Mouse (Mus musculus) cerebellum, postnatal 36 days (tissue): ENCODE data around the gene H6pd.

Experiments used
- DNase-seq, 2 experiments: peaks; one replicate each; pipeline ENCODE4 v3.0.0; 2021 to 2022; ENCODE audit warnings: mixed read lengths in 2 of 2

The H6pd gene

DNA sequence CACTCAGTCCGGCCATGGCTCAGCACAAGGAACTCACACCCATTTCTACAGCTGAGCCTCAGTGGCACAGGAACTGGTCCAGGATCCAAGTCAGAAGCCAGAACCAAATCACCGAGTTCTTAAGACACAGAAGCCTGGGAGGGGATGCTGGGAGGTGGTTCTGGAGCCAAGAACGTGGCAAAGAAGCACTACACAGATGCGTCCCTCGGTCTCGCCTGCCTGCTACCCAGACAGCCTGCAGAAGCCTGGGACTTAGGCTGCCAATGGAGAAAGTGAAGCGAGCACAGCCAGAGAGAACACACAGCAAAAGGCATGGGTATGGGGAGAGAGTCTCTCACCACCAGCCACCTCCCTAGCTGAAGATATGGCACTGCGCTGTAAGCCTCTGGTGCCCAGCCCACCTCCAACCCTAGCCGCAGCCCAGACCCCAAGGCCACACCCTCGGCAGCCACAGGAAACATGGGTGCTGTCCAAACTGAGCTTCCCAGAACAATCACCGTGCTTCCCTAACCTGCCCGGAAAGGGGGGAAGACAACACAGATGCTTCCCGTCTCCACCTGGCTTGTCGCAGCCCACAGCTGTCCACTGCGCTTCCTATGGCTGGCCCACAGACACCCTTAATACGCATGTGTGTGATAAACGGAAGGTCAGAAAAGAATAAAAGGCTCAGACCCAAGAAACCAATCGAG, 67.6 kb downstream of the H6pd start:
- no peak for DNase-seq

DNA sequence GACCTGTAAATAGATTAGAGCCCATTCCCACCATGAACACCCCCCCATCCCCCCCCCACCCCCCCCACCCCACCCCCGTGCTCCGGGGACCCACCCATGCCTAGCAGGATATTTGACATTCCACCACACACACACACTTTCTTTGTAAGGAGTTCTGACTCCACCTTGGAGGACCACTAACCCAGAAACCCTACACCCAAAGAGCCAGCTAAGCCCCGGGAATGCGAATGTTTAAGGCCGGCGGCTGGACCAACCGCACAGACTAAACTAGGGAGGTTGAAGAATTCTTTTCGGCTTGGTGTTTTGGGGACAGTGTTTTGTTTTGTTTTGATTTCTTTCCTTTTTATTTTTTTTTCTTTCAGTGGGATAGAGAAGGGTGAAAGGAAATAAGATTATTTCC, 70.1 kb downstream of the H6pd start:
- DNase-seq = no peak

DNA sequence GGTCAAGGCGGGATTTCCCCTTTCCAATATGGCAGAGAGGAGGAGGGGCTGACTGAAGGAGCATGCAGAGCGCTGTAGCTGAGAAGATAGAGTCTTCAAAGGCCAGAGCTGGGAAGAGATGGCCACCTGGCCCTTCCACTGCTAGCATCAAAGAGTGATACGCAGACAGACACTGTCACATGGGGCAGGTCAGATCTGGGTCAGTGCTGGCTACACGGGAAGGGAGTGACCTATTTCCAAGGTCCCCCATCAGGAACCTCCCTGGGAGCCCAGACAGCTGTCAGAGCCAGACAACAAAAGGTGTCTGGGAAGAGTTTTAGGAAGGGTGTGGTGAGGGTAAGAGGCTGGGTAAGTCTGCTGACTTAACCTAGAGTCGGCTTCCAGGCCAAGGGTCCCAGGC, 71.9 kb downstream of the H6pd start:
- DNase-seq = no peak

DNA sequence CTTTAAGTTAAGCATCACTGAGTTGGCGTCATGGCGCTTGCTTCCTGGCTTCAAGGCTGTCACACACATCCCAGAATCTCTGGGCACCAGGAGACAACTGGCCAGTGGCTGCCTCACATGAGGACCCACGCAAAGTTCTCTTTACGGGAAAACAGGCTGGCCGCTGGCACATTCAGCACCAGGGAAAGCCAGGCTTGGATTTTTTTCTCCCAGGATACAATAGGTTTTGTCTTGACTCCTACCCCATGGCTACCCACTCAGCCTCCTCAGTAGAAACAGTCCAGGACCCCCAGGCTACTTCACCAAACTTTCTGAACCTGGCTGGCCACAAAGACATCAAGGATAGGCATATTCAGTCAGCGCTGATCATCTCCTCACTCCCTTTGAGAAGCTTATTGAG, 73.4 kb downstream of the H6pd start:
- DNase-seq = no peak

DNA sequence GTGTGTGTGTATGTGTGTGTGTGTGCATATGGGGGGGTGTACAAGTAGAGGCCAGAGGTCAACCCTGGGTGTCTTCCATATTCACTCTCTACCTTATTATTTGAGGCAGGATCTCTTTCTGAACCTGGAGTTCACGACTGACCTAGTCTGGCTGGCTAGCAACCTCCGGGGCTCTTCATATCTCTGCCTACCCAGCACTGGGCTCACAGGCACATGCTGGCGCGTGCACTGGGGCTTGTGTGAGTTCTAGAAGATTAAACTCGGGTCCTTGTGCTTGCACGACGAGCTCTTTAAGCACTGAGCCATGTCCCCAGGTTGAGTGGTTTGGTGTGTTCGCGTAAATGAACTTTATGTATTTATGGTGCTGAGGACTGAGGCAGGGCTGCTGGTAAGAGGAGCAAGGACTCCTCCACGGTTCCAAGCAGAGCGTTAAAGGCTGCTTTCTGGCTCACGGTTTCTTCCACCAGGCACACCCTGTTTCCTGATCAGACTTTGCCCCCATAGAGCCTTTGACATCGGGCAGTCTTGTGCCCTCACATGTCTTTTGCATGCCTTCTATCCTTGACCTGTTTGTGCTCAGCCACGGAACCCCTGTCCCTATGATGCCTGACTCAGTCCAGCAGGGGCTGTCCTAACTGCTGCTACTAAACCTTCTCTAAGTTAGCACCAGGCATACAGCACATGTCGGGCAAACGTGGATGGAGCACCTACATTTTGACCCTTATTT, 75.1 kb downstream of the H6pd start:
- no peak for DNase-seq

DNA sequence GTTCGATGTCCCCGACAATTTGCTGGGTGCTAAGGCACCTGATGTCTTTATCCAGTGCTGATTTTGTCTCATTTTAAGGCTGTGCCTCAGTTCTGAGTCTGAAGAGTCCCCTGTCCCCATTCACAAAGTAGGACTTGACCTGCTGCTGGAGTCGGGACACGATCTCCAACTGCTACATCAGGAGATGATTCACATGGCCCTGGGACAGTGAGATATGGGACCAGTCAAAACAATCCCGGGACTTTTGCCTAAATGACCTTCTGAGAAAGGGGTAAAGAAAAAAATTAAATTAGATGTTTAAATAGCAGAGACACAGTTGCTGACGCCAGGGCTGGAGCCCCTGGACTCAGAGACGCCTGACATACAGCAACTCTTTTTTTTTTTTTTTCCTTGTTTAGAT, 75.8 kb downstream of the H6pd start:
- no peak for DNase-seq

DNA sequence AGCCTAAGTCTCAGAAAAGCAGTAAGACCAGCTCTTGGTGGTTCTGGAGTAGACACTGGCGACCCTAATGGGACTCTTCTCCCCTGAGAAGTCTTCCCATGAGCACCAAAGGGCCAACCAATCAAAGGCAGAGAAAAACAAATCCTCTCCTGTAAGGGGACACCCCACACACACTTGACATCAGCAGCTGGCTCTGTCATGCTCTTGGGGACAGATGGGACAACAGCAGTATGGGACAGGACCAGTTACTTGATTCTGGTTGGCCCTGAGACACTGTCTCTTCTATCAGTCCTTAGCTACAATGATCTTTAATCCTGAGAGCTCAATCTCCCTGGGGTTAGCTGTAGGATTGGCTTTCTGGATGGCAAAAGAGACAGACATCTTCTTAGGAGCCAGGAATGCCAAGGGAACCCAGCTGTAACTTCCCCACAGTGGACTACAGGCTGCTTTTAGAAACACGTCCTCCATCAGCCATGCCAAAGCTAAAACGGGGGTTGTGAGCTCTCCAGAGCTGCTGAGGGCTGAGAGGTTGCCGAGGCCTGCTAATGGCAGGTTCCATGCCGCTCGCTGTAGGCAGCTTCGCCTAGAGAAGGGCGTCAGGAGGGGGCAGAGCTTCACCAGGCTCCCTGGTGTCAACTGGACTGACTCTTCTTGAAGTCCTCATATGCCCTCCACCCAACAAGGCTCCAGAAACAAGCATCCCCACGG, 76.6 kb downstream of the H6pd start:
- DNase-seq = no peak

DNA sequence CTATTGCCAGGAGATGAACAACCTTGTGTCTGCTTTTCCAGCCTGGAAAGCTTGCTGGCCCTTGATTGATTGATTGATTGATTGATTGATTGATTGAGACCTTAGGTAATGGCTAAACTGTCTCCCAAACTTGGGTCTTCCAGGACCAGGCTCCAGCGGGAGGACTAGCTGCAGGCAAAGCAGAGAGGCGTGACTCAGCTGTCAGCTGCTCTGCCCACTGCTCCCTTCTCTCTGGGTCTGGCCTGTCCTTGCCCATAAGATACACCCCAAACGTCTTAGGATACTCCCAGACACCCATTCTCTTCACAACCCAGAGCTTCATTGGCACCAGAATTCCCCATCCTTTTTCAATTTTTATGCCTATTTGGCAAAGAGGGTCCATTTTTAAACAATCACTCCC, 78.1 kb downstream of the H6pd start:
- DNase-seq = no peak
